Mouse (Mus musculus) intestine, postnatal 0 days (tissue): ENCODE measurements around the gene Phyhipl. TPM values are rescaled to one million over a fixed set of nuclear protein-coding genes. Genes with fewer than 3 reads are reported as not detected.

Source experiments
- ATAC-seq: fragments of 200-750 bp; cut with Nextera tagmentation; 2 replicates; pipeline ENCODE4 v1.8.0; 2017; ENCODE audit warnings: mild to moderate bottlenecking, moderate TSS enrichment, moderate library complexity
- H3K27ac ChIP-seq: fragments of 300-500 bp; sonication (generic); 2 replicates; pipeline ENCODE4 v1.5.1; 2014; ENCODE audit warnings: mild to moderate bottlenecking, low read depth, low read length, moderate library complexity
- H3K27me3 ChIP-seq: fragments of 300-500 bp; sonication (generic); replicated peaks from 2 replicates; pipeline ENCODE4 v1.6.1; 2014; ENCODE audit warnings: low read length, mixed read lengths; ENCODE audit not compliant: control insufficient read depth, insufficient read depth
- H3K36me3 ChIP-seq: fragments of 300-500 bp; sonication (generic); 2 replicates; pipeline ENCODE4 v1.6.1; 2014; ENCODE audit warnings: mild to moderate bottlenecking, moderate library complexity; ENCODE audit not compliant: control insufficient read depth, insufficient read depth
- H3K4me1 ChIP-seq: fragments of 300-500 bp; sonication (generic); replicated peaks from 2 replicates; pipeline ENCODE4 v1.6.1; 2014; ENCODE audit warnings: antibody characterized with exemption, low read length, mixed read lengths; ENCODE audit not compliant: control insufficient read depth, insufficient read depth
- H3K4me2 ChIP-seq: fragments of 300-500 bp; sonication (generic); replicated peaks from 2 replicates; pipeline ENCODE4 v1.6.1; 2014; ENCODE audit warnings: low read depth, mild to moderate bottlenecking, moderate library complexity
- H3K4me3 ChIP-seq: fragments of 300-500 bp; sonication (generic); 2 replicates; pipeline ENCODE4 v1.5.1; 2014; ENCODE audit warnings: low read depth, low read length
- H3K9ac ChIP-seq: fragments of 300-500 bp; sonication (generic); 2 replicates; pipeline ENCODE4 v1.6.1; 2014; ENCODE audit warnings: mild to moderate bottlenecking, low read depth, low read length
- H3K9me3 ChIP-seq: fragments of 300-500 bp; sonication (generic); 2 replicates; pipeline ENCODE4 v1.6.1; 2016; ENCODE audit warnings: mixed run types; ENCODE audit not compliant: control insufficient read depth
- CTCF ChIP-seq: sonication (generic); IDR thresholded peaks from 2 replicates; pipeline ENCODE4 v1.5.1; 2016; ENCODE audit warnings: low read depth, mild to moderate bottlenecking, control low read depth, antibody characterized with exemption, moderate library complexity
- WGBS: fragments of 180-500 bp; shearing (Covaris S2); extraction: QIAGEN DNeasy Blood & Tissue Kit; methylation state at CpG from one replicate; pipeline ENCODE4 v1.1.7; 2014; 5-methylcytosine and 5-hydroxymethylcytosine counted together
- polyA plus RNA-seq: library from polyadenylated mRNA; unstranded; fragments of >200 nt; fragmentation: Nextera tagmentation; extraction: Ambion mirVana; gene quantifications from 2 replicates; pipeline ENCODE4 v1.2.1, GENCODE M21; 2015

Phyhipl gene
- polyA plus RNA-seq, 1 experiment from 2014 or later = 1.8 TPM

GRCm38 (mm10) chr10:70586876-70587405 is 68.8 kb downstream of the Phyhipl start:
- Histone ChIP-seq H3K9me3 (no peaks in the 10 kb centered on the region), H3K36me3 (no peaks in the 10 kb centered on the region), H3K4me1 (no peaks in the 10 kb centered on the region), H3K4me2 (no peak overlapping the region), H3K27me3 (no peaks in the 10 kb centered on the region), H3K27ac (no peak overlapping the region), H3K4me3 (no peak overlapping the region), H3K9ac (no peak overlapping the region)
- 60% methylated on average over 3 of the region's 3 CpGs for WGBS
- TF ChIP-seq CTCF = no peak
- ATAC-seq = no peak

DNA sequence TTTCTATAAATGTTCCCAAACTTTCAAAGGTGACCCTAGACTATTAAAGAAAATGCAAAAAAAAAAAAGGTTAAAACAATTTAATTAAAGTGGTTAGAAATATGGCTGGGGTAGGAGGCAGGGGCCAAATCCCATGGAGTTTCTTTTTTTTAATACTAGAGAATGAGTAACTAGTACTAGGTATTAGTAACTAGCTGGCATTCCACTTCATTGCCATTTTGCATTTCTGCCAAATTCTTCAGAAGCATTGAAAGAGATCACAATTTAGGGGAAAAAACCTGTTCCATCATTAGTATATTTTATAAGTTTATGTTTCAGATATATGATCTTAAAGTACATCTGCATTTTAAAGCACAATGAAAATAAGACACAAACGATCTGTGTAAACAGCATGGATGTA is 71.6 kb downstream of the Phyhipl start:
- Histone ChIP-seq H3K36me3 (no peaks in the 10 kb centered on the region), H3K27me3 (no peaks in the 10 kb centered on the region), H3K4me1 (no peaks in the 10 kb centered on the region), H3K9ac (no peak overlapping the region), H3K9me3 (no peaks in the 10 kb centered on the region), H3K4me3 (no peak overlapping the region), H3K4me2 (no peak overlapping the region), H3K27ac (no peak overlapping the region)
- WGBS = 89% methylated on average over 1 of the region's 1 CpGs
- ATAC-seq = no peak
- no peak for TF ChIP-seq CTCF

DNA sequence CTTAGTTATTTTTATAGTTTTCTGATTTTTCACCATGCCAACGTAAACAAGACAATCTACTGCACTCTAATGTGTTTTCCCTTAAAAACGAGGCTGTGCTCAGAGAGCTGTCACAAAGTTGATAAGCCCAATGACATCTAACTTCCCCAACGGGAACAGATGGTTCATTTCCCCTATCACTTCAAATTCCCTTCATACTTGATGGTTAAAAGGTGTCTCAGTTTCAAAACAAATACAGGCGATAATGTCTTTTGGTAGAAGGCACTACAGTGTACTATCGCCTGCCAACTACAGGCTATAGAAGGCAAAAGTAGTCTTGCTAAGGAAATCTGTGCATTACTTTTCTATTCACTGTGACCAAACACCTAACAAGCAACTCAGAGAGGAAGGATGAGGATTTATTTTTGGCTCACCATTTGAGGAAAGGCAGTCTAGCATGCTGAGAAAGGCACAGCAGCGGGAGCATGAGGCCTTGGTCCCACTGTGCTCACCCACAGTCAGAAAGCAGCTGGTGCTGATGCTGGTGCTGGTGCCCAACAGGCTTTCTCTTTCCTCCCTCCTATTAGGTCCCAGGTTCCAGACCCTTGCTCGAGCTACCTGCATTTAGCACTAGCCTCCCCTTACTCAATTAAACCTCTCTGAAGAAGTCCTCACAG is 74.1 kb downstream of the Phyhipl start:
- WGBS = 56% methylated on average over 7 of the region's 7 CpGs

GRCm38 (mm10) chr10:70563636-70564035 is 92.1 kb downstream of the Phyhipl start:
- H3K9me3 ChIP-seq = no peaks in the 10 kb centered on the region
- H3K4me3 ChIP-seq = no peak overlapping the region
- no peaks in the 10 kb centered on the region for H3K27me3 ChIP-seq
- no peaks in the 10 kb centered on the region for H3K36me3 ChIP-seq
- H3K27ac ChIP-seq = no peak overlapping the region
- H3K9ac ChIP-seq = no peak overlapping the region
- 22% methylated on average over 3 of the region's 3 CpGs for WGBS
- peak; percentile 81 for TF ChIP-seq CTCF
- no peak overlapping the region for H3K4me2 ChIP-seq
- H3K4me1 ChIP-seq = no peaks in the 10 kb centered on the region
- ATAC-seq = no peak

More for the DNA sequence above, 74.1 kb downstream of the Phyhipl start:
- no peaks in the 10 kb centered on the region for H3K36me3 ChIP-seq
- no peak overlapping the region for H3K27ac ChIP-seq
- H3K27me3 ChIP-seq = no peaks in the 10 kb centered on the region
- H3K4me3 ChIP-seq = no peak overlapping the region
- no peak for ATAC-seq
- no peak overlapping the region for H3K4me2 ChIP-seq
- H3K9me3 ChIP-seq = no peaks in the 10 kb centered on the region
- no peak overlapping the region for H3K9ac ChIP-seq
- TF ChIP-seq CTCF = no peak
- no peaks in the 10 kb centered on the region for H3K4me1 ChIP-seq

- Histone ChIP-seq H3K4me2 (no peak overlapping the region), H3K9ac (no peak overlapping the region), H3K9me3 (no peaks in the 10 kb centered on the region), H3K27me3 (no peaks in the 10 kb centered on the region), H3K36me3 (no peaks in the 10 kb centered on the region), H3K4me1 (no peaks in the 10 kb centered on the region), H3K4me3 (no peak overlapping the region), H3K27ac (no peak overlapping the region)
- TF ChIP-seq CTCF = no peak
- WGBS = 91% methylated on average over 3 of the region's 3 CpGs
- no peak for ATAC-seq
Observed at GRCm38 (mm10) chr10:70552531-70552930, 103.2 kb downstream of the Phyhipl start.

DNA sequence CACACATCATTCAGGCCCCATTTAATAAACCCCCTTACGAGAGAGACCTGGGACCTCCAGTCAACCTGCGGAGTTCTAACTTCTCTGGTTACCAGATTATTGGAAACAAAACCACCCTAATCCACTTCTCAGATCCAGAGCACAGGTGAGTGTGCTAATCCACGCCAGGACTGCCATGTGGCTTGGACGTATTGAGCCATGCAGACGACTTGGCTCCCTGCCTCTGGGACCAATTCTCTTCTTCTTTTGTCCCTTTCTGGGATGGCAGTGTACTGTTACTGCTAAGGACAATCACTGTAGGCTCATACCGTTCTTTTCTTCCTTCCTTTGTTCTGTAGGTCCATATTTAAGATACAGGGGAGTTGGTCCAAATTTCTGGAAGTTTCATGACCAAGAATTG is 112.9 kb downstream of the Phyhipl start:
- no peaks in the 10 kb centered on the region for H3K9me3 ChIP-seq
- no peaks in the 10 kb centered on the region for H3K27me3 ChIP-seq
- no peak overlapping the region for H3K27ac ChIP-seq
- WGBS = 87% methylated on average over 6 of the region's 6 CpGs
- H3K4me3 ChIP-seq = no peak overlapping the region
- no peak for TF ChIP-seq CTCF
- no peak for ATAC-seq
- H3K9ac ChIP-seq = no peak overlapping the region
- no peaks in the 10 kb centered on the region for H3K4me1 ChIP-seq
- H3K36me3 ChIP-seq = no peaks in the 10 kb centered on the region
- no peak overlapping the region for H3K4me2 ChIP-seq
